Mouse (Mus musculus): Measurements from ENCODE around the gene Cenpb.

- TF ChIP-seq CTCF (conservative IDR thresholded peaks at IDR 0.05; ENCODE audit: low read length), result no peak
- no peak for TF ChIP-seq NANOG (IDR thresholded peaks at IDR 0.05; ENCODE audit: borderline replicate concordance, low read length)
Measured at GRCm38 (mm10) chr2:131191005-131191390, 11.1 kb upstream of the Cenpb start.

All from E14TG2a.4 (cell line).